Mouse (Mus musculus): ENCODE measurements at regions not wholly inside any gene's neighbourhood (a gene's known extent, or its start where the extent isn't known, plus 50 kb on each side); places are given as distances from the start of the nearest gene placed in this dataset.

DNA sequence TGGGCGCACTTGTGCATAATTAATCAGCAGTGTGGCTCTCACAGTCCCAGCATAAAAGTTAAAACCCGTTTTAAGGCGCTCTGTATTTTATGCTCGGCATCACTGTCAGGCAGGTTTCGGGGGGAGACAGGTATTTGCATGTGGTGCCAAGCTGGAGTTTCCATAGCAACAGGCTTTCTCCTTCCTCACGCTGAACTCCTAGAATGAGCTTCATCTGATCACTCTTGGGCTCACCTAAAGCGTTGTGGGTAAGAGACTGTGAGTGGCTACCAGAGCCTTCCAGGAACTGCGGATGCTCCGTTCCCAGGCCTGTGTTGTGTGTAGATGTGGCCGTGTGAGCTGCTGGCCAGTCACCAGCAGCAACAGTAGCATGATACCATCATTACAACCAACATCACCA lies 161.5 kb downstream of the Ajap1 start:
- intact Hi-C loops (cut with DNase I): no loop called here

- intact Hi-C loops (cut with DNase I): no loop called here
Measured at GRCm38 (mm10) chr4:153320602-153321001, 162.0 kb downstream of the Ajap1 start.

GRCm38 (mm10) chr4:153316964-153317724 lies 165.5 kb downstream of the Ajap1 start:
- intact Hi-C loops (cut with DNase I): no loop called here

GRCm38 (mm10) chr4:153316519-153316918 lies 166.1 kb downstream of the Ajap1 start:
- intact Hi-C loops (cut with DNase I): no loop called here

DNA sequence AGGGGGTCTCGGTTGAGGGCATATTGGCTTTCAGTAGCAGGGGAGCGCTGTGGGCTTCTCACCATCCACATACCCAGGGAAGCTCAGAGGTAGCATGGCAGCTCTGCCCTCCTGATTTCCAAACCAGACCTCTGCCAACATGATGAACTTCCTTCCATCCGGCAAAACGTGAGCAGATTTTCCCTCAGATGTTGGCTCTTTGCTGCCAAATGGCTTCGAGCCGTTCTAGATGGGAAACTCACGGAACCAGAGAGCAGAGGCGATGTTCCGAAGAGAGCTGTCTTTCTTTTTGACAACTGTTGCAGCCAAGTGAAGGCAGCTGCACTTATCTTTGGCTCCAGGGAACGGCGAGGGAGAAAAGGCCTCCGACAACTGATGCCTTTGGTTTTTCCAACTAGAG lies 168.7 kb downstream of the Ajap1 start:
- intact Hi-C loops (cut with DNase I): no loop called here

DNA sequence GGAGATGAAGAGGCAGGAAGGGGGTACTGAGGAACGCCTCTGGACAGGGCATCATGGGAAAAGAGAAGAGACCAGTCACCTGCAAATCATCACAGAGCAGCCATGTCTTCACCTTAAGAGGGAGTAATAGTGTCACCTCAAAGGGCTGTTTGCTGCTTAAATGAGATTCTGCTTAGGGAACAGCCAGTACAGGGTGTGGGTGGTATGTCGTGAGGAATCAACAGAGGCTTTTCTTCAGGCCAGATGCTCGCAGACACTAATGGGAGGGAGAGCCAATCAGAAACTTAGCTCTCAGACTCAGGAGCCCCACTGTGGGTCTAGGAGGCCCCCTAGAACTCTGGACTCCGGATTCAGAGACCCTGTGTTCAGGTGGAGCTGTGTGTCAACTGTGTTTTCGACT lies 171.0 kb downstream of the Ajap1 start:
- intact Hi-C loops (cut with DNase I): no loop called here

GRCm38 (mm10) chr4:153310641-153311040 lies 172.0 kb downstream of the Ajap1 start:
- intact Hi-C loops (cut with DNase I): no loop called here

DNA sequence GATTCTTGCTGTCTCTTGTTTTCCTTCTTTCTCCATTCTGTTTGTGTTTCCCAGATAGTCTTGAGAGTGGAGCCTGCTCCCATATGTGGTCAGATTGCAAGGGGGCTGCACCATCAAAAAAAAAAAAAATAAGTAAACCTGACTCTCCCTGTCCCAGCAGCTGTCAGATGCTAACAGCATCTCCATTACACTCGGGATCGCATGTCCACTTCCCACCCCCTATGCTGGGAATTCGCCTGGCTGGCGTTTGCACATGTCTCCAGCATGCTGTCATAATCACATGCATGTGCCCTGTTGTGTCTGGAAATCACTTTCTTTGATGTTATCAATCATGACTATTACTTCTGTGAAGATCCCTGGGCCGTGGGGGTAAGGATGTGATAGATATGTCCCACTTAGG lies 179.1 kb downstream of the Ajap1 start:
- intact Hi-C loops (cut with DNase I): no loop called here

DNA sequence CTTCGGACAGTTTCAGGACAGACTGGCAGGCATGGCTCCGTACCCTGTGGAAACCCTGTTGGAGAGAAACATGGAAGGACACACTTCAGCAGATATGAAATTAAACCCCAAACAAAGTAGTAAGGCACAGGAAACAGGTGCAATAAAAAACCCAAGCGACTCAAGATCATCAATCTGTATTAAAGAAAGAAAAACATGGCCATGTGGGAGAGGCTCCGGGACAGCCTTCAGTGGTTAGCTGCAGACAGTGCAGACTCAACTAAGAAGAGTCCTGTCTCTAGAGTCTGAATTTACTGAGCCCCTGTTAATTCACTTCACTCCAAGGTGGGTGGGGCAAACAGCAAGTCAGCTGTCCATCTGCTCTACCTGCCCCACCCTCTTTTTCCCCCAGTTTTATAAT lies 179.8 kb downstream of the Ajap1 start:
- intact Hi-C loops (cut with DNase I): no loop called here

DNA sequence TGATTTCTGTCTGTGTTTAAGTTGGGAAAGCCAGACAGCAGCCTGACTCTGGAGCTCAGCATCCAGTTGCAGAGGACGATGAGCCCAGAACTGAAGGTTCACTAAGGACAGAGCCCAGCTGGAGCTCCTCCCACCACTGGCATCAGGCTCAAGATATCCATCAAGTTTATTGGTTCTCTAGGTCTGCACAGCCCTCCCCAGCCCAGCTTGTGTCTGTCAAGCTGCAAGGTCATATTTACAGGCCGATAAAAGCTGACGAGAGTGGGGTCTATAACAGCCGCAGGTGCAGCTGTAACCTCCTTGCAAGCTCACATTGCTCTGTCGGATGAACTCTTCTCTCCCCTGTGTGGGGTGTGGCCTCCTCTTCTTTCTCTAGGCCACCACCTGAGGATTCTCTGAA lies 184.3 kb downstream of the Ajap1 start:
- intact Hi-C loops (cut with DNase I): no loop called here

DNA sequence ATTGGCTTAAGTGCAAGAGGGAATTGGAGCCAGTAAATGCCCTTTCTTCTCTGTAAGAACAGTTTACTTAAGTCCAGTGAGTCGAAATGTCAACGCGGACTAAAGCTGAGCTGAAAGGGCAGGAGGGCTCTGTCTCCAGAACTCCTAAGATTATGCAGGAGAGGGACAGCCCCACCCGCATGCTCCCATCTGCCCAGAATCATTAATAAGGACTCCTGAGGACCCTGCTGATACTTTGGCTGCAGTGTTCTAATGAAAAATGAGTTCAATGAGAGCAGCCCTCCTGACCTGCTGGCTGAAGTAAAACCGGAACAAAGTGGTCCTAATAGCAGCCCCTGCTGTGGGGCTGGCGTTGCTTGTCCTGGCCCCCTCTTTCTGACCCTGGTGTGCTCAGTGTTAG lies 187.8 kb downstream of the Ajap1 start:
- intact Hi-C loops (cut with DNase I): no loop called here

DNA sequence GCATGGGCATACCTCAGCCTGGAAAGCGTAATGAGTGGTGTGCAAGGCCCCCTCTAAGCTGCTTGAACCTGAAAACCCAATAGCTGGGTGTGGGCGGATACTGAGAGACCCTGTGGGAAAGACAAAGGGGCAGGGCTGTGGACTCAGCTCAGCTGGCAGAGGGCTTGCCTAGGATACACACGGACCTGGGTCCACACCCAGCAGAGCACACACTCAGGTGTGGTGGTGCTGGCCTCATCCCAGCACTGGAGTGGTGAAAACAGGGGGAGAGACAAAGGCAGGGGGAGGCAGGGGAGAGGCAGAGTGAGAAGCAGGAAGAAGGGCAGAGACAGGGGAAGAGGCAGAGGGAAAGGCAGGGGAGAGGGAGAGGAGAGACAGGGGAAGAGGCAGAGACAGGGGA lies 189.5 kb downstream of the Ajap1 start:
- intact Hi-C loops (cut with DNase I): no loop called here

DNA sequence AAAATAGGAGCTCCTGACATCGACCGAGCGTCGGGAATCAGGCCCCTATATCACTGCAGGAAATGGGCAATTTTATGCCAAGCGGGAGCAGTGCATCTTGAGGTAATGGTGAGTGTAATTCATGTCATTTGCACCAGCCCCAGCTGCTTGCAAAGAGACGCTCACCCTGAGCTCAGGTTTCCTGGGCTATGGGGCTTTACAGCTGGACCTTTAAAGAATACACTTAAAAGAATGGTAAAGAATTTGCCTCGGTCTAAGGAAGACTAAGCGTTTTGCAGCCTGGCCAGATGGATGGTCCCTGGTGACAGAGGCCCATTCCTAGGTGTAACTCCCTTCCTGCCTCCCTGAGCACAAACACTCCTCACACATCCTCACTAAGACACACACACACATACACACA lies 194.2 kb downstream of the Ajap1 start:
- intact Hi-C loops (cut with DNase I): no loop called here

DNA sequence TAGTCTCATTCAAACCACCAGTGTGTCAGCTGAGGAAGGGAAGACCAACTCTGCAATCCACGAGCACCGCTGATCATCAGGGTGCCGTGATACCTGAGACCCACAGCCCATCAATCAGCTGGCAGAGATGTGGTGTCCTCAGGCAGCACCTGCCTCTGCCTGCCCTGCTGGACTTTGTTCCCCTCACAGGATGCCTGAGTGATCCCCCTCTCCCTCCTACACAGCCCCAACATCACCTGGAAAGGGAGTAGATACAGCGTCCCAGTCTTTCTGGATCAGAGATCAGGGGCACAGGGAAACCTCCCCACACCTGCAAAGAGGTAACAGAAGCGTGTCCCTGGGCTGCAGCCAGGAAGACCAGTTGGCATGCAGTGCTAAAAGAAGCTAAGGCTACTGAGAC lies 198.4 kb downstream of the Ajap1 start:
- intact Hi-C loops (cut with DNase I): no loop called here

GRCm38 (mm10) chr4:153276571-153276970 lies 206.0 kb downstream of the Ajap1 start:
- intact Hi-C loops (cut with DNase I): no loop called here

GRCm38 (mm10) chr4:153271376-153271775 lies 211.2 kb downstream of the Ajap1 start:
- intact Hi-C loops (cut with DNase I): no loop called here

GRCm38 (mm10) chr4:153263216-153263805 lies 219.3 kb downstream of the Ajap1 start:
- intact Hi-C loops (cut with DNase I): no loop called here

- intact Hi-C loops (cut with DNase I): no loop called here
Measured at GRCm38 (mm10) chr4:153260941-153261557, 221.6 kb downstream of the Ajap1 start.

- intact Hi-C loops (cut with DNase I): no loop called here
Measured at GRCm38 (mm10) chr4:153251943-153252342, 230.7 kb downstream of the Ajap1 start.

- intact Hi-C loops (cut with DNase I): no loop called here
Measured at GRCm38 (mm10) chr4:153251311-153251710, 231.3 kb downstream of the Ajap1 start.

GRCm38 (mm10) chr4:153236680-153237079 lies 245.9 kb downstream of the Ajap1 start:
- intact Hi-C loops (cut with DNase I): no loop called here

DNA sequence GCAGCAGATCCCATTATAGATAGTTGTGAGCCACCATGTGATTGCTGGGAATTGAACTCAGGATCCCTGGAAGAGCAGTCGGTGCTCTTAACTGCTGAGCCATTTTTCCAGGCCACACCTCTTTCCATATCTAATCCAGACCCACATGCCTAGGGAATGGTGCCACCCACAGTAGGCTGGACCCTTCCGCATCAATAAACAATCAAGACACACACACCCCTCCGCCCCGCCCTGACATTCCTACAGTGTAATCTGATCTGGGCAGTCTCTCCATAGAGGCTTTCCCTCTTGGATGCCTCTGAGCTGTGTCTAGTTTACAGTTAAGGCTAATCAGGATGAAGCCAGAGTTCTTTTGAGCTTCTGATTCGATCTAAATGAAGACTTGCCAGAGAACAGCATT lies 248.8 kb downstream of the Ajap1 start:
- intact Hi-C loops (cut with DNase I): no loop called here

- intact Hi-C loops (cut with DNase I): no loop called here
Measured at GRCm38 (mm10) chr4:153229221-153229620, 253.4 kb downstream of the Ajap1 start.

Data from adrenal gland (tissue).